Mouse (Mus musculus) lung, postnatal 36 days (tissue): ENCODE measurements around the gene Olfr131.
"Not testable (repeated sequence)": the region's sequence is repeated elsewhere in the genome, so short reads cannot be mapped to it uniquely, and the experiment has no call there.

Experiments used
- DNase-seq: peaks from one replicate; pipeline ENCODE4 v3.0.0; 2022; ENCODE audit warnings: mixed read lengths

The Olfr131 gene

DNA sequence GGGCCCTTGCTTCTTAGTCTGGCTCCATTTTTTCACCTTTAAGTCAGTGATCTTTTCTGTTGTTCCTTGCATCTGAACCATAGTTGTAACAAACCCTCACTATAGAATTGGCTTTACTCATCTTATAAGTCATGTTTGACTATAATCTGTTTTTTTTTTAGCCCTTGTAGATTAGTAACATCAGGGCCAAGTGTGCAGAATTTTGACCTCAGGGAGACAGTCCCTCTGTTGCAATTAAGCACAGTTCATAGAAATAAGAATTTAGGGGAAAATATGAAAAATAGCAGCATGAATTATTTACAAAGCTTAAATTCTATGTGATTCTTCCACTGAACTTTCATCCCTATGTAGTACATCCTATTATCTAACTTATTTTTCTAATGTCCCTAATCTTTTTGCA, at the start of gene Olfr131:
Olfr131 (minus strand) TSS at position 101 of the 400 bp plus-strand sequence.
- no peak for DNase-seq

GRCm38 (mm10) chr17:38134426-38134825, 45.9 kb upstream of the Olfr131 start, which contains the start of gene Olfr132:
Gene Olfr132, minus strand, starts transcription at chr17:38134526.
- no peak for DNase-seq

- DNase-seq = not testable (repeated sequence)
These were observed 36.9 kb upstream of the Olfr131 start for GRCm38 (mm10) chr17:38125371-38125770.

- not testable (repeated sequence) for DNase-seq
These were observed 35.7 kb upstream of the Olfr131 start for GRCm38 (mm10) chr17:38124199-38124598.

- no peak for DNase-seq
These were observed 6.1 kb downstream of the Olfr131 start for GRCm38 (mm10) chr17:38082364-38082763.

DNA sequence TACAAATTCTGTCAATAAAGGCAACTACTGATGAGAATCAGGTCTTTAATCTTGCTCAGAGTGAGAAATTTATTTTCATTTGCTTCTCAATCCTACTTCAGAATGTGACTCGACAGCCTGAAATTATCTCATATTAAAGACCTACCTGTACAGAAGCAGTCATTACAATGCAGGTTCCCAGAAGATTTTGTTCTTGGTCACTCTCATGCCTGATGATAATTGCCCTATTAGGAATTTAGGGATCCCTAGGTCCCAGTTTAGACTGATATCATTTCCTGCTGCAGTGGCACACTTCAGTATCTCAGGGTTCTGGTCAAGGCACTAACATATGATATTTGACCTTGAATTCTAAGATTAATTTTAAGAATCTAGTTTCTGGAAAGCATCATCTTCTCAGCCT, 24.9 kb downstream of the Olfr131 start, which contains the start of gene Olfr130:
Olfr130 (plus strand) TSS at position 301 of the 400 bp plus-strand sequence.
- no peak for DNase-seq

DNA sequence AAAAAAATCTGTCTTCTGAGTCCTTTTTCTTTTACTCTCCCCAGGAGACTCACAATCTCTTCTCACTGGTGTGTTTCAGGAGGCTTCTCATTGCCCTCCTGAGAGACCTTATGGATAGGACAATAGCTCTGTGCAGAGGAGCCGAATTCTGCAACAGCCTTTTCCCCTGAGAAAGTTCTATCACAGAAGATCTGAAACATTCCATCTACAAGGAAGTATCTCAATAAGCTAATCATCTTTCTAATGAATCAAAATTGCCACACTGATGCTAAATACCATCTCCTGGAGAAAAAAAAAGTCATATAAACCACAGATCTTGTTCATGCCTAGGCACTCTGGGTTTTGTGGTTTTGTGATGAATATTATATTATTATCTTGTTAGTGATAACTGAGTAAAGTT, 28.5 kb downstream of the Olfr131 start, which contains the start of gene Olfr129:
Olfr129 (minus strand) TSS at position 101 of the 400 bp plus-strand sequence.
- DNase-seq = no peak
